Mouse (Mus musculus) retina, embryonic 14.5 days (tissue): ENCODE measurements around the gene Fkbp15.

Source experiments
- DNase-seq: peaks from one replicate; pipeline ENCODE4 v3.0.0-alpha.2; 2015; ENCODE audit warnings: low spot score

Fkbp15 gene

DNA sequence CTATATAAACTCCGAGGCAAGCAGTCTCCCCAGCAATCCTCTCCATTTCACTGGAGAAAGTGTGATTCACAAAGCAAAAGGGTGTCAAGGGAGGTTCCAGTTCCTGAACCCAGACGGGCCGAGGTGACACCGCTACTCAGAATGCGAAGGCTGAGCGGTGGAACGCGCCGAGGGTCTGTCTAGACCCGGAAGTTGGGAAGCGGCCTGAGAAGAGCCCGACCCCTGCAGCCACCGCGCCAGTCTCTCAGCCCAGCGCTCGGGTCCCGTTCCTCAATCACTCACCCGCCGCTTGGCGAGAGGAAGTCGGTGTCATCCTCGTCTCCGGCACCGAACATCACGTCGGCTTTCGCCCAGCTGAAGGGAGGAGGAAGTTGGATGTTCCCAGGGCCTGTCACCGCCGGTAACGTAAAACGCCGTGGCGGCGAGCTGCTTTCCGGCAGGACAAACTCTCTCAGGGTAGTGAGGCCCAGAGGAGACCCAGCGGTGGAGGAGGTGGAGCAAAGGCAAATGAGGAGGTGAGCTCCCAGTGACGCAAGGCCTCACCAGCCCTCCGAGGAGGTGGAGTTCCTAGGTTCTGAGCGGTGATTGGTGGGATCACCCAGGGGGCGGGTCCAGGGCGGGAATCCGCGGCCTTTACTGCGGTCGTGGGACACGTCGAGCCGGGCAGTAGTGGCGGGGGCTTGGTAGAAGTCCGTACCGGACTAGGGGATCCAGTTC is at the start of gene Fkbp15, which contains the start of gene Slc31a1:
Gene Fkbp15, minus strand, starts transcription at position 461 of the 717 bp plus-strand sequence.
Gene Slc31a1, plus strand, starts transcription at position 640 of the 717 bp plus-strand sequence.
- peak; percentile 97 for DNase-seq

DNA sequence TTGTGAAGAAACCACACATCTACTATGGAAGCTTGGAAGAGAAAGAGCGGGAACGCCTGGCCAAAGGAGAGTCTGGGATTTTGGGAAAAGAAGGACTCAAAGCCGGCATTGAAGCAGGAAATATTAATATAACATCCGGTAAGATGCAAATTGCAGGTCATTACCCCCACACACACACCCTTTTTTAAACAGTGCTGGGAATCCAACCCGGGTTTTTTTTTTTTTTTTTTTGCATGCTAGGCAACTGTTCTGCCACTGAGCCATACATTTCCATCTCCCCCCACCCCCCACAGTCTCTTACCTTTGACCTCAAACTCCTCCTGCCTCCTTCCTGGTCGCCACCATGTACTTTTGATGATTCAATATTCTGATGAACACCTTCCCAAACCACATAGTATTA is 49.3 kb upstream of the Fkbp15 start:
- no peak for DNase-seq

DNA sequence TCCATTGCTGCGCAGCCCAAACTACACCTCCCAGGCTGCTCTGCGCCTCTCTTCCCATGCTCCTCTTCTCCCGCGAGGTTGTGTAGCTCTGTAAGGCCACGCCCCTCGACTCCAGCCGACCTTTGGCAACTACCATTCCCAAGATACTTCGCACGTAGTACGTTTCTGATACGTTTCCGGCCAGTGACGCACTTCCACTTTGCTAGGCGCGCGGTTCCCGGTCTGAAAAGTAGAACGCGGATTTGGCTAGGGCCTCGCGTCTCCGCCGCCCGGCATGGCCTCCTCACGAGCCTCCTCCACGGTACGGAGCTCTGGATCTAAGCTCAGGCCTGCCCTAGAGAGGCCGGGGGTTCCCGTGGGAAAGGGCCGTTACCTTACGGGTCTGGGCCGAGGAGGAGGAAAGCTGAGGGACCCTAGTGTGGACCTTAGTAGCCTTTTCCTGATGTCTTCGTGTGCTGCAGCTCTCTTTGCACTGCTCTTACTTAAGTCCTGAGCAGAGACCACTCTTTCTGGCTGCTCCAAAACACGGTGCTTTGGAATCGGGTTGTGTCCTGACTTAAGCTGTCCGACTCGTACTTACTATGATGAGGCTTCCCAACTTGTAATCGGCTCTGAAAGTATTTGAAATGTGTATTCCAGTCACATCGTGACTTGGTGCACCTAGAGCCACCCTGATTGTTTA is 48.4 kb upstream of the Fkbp15 start, which contains the start of the genes Cdc26 and Prpf4:
Gene Cdc26, minus strand, starts transcription at position 42 of the 682 bp plus-strand sequence.
Gene Prpf4, plus strand, starts transcription at position 197 of the 682 bp plus-strand sequence.
- peak; percentile 100 for DNase-seq

DNA sequence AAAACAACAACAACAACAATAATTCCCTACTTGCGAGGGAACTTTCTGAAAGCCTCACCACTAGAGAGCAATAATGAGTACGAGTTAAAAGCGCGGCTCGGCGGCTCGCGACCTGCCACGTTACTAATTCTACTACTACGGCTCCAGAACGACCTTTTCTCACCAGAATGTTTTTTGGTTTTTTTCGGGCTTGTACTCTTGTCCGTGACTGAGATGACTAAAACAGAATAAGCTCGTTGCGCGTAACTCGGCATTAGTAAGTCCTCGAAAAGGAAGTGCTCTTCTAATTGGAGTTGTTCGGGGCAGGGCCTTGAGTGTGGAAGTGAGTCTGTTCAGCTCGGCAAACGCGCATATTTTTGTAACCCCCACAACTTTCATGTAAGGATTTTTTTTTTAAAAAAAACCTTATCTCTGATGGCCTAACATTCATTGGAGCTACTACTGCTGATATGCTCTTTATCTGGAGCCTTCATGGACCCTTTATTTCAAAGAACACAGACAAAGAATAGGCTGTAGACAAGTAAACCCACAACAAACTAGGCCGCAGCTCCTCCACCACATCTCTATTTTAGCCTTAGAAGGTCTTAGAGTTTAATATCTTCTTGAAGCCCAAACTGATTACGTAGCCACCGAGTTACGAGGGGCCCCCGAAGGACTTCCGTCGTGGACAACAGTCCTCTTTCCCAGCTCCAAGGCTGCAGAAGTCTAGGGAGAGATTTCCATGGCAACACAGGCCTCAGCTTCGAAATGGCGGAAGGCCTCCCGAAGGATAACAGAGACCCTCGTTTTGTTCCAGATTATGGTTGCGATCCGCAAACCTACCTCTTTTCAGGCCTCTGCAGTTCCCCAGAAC is 47.6 kb upstream of the Fkbp15 start:
- peak; percentile 70 for DNase-seq

DNA sequence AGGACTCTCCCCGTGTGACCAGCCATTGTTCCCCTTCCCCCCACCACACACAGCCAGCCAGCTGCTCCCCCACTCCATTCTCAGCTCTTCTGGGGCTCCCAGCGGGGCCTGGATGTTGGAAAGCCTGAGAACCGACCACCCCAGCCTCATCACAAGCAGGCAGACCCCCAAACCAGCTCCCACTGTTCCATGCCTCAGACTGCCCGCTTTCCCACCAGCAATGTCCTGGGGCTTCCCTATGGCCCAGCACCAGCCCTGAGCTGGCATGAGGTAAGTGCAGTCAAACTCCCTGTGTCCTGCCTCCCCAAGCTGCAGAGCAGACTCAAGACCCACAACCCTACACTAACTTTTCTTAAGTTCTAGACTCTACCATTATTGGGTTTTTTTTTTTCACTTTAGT is 45.8 kb upstream of the Fkbp15 start:
- no peak for DNase-seq

DNA sequence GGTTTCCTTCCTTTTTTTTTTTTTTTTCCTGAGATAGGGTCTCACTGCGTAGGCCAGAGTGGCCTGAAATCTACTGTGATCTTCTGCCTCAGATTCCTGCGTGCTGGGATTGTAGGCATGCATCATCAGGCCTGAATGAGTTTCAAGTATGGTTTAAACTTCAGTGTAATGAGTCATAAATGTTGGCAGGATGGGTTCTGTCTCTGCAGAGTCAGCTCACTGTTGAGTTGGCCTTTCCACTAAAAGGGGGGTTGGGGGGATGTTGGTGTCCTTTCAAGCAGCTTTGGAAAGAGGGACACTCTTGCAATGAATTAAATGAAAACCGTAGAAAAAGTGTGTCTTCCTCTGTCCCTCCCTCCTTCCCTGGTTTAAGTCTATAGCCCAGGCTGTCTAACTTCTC is 38.6 kb upstream of the Fkbp15 start:
- DNase-seq = no peak

DNA sequence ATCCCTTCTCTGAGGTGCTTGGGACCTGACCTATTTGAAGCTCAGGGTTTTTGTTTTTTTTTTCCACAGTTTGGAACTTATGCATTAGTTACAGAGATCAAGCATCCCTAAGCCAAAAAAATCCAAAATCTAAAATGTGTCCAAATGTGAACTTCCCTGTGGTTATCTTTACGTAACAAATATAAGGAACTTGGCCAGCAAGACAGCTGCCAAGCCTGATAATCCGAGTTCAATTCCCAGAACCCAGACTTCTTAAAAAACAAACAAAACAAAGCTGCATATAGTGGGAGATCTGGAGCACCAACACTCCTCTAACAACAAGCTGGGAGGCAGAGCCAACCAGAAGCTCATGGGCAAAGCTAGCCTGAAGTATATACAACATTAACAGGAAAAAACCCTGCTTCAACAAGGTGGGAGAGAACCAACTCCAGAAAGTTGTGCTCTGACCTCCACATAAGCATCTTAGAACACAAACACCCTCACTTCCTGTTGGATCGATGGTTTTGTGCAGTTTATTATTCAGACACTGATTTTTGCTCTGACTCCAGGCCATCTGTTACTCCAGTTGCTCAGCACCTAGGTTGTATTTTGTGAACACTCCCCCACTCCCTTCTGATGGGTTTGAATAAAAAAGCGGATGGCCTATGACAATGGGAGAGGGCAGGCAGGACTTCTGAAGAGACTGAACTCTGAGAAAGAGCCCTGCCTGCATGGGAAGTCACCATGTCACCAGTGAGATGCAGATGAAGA is 37.4 kb upstream of the Fkbp15 start:
- DNase-seq = no peak

DNA sequence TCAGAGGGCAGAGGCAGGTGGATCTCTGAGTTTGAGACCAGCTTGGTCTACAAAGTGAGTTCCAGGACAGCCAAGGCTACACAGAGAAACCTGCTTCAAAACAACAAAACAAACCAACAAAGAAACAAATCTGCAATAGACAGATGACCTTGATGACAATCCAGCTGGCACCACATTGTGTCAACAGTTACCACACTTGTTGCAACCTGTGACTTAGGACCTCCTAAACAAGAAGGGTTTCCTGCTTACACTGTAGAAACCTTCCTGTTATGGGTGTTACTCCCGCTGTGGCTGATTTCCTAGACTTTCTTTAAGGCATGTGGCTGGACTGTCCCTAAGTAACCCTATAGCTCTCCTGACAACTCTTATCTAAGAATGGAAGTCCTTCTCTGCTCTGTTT is 35.5 kb upstream of the Fkbp15 start:
- DNase-seq = no peak

DNA sequence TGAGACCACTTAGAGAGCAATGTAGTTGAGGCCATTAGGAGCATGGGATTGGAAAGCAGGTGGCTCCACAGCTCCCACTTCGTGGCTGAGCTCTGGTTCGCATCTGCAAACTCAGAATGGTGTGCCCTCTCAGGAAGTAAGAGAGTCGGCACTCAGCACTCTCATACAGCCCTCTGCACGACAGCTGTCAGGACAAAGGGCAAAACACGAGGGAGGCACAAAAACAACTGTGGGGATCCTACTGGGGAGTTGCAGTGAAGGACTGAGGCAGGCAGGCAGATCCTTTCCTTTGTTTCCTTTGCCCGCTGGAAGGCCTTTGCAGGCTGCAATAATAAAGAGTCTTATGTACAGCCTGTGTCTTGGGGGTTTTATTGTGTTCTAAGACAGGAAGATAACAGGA is 33.1 kb upstream of the Fkbp15 start:
- no peak for DNase-seq

DNA sequence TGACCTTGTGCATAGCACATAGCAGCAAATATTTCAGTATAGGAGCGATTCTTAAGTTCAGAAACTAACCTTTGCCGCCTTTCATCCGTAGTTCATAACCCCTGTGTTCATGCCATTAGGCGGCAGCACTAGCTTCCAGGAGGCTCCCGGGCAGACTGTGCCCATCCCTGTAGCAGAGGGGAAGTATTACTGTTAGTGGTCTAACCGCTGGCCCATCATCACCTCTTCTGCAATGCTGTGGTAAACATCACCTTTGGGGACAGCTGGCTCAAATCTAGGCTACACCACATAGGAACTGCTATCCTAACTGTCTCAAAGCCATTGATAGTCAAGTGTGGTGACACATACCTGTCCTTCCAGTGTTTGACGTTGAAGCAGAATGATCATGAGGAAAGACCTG is 31.5 kb upstream of the Fkbp15 start:
- DNase-seq = no peak

DNA sequence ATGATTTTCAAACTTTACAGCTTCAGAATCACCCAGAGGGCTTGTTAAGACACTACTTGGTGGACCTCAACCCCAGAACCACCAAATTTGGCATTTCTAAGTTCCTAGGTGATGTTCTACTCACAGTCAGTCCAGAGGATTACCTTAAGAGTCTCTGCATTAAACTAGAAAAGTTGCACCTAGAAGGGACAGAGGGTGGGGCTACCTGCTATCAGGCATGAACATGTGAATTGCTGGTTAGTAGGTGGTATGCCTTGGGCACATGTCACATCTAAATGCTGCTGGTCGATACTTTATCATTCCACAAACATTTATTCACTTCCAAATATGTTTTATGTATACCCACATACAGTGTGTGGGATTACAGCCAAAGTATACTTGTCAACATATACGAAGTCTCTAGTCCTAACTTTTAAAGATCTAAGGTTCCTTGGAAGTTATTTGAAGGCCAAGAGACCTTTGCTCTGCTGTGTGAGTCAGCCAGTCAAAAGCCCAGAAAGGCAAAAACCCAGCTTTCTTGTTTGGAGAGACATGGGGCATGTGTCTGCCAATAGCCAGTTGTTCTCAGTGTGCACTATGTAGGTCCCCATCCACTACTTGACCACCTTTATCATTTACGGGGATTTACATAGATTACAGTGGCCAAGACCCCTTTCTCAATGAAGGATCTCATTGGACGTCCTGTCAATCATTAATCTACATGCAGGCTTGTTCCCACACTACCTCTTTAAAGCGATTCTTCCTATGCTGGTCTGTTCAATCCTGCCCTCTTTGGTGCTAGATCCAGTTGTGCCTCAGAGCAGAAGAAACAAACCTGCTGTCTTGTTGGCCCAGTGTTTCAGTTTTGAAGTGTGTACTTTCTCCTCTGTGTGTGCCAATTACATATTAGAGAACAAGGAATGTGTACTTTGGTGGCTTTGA is 29.5 kb upstream of the Fkbp15 start:
- DNase-seq = no peak

DNA sequence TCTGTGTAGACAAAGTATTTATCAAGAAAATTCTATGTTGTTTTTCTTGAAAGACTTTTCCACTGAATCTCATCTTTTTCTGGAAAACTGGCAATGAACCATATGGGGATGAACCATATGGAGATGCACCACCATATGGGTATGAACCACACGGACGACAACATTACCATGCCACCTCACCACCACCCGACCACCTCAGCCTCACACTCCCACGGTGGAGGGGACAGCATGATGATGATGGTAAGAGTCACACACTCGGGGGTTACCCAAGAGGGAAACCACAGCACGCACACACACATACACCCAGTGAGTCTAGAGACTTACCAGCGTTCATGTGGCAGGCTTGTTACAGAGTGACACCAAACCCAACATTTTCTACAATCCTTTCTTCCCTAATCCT is 25.1 kb upstream of the Fkbp15 start:
- no peak for DNase-seq

DNA sequence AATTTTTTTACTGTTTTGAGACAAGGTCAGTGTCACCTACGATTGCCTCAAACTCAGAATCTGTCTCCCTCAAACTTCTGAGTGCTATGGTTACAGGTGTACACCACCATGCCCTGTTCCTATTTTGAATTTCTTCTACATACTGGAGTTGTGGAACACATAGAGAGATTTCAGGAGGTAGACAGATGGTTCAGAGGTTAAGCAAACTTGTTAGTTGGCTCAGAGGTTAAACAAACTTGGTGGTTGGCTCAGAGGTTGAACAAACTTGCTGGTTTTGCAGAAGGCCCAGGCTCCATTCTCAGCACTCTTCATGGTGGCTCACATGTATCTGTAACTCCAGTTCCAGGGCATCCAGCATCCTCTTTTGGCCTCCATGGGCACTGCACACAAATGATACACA is 23.8 kb upstream of the Fkbp15 start:
- DNase-seq = no peak

DNA sequence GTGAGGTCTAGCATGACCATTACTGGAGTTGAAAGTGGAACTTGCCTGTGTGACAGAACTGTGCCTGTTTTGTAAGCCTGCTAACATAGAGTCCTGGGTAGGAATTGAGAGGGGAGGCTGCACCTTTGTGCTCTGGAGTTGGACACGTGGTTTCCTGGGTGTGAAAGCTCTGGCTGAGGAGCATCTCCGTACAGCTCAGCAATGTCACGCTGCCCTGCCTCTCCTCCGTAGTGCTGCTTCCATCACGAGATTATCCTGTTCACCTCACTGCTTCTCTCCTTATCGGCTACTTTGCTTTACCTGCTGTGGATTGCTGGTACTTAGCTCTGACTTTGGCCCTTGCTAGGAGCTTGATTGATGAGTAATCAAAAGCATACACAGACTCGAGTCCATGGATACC is 23.4 kb upstream of the Fkbp15 start:
- DNase-seq = no peak

DNA sequence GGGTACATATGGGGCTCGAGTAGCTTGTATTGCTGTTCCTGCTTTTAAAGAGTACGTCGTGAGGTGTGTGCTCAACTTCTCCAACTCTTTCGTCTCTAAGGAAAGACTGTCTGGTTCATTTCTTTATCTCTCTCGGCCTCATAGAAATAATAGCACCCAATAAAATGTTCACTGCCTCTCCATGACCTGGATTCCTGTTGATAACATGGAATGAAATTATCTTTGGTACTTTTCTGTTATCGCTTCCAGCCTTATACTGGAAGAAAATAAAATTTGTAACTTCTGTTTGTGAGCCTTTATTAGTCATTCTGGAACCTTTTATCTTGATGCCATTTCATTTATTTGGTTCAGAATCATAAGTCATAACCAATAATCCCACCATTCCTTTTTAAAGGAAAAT is 22.9 kb upstream of the Fkbp15 start:
- no peak for DNase-seq

DNA sequence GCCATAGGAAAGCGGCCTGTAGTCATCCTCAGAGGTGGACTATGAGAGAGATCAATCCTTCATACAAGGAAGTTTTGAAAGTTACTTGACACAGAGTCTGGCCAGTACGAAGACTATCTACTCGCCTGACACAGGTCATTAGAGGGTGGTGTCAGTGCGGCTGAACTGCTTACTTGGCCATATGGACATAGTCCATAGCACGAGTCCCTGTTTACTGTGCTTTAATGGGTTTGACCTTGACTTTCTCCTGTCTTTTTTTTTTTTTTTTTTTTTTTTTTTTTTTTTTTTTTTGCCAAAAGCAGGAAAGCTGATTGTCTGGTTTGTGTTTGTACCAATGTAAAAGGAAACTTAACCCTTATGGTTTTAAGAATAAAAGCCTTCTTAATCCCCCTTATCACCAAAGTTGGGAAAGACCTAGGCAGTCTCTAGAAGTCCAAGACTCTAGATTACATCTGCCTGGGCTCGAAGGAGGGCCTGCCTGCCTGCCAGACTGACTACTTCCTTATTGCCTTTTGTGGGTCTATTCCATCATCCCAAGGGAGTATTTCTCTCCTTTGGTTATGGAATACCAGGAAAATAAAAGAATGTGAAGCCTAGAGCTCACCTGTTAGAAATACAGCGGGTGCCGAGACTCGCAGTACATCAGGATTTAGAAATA is 19.5 kb upstream of the Fkbp15 start:
- DNase-seq = no peak

DNA sequence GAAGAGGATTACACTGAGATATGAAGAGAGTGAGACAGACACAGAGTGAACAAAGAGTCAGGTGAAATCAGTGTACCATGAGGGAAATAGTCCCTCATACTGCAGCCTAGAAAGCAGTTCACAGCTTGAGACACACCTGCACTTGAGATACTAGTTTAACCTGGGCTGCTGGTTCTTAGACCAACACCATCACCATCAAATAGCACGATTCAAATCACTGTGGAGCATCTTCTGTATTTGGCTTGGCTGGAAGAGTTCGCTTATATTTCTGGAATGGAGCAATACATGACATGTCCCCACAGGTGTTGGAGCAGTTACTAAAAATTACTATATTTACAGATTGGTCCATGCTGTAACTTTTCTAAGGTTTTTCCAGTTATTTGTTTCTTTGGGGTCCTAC is 15.8 kb upstream of the Fkbp15 start:
- DNase-seq = no peak

DNA sequence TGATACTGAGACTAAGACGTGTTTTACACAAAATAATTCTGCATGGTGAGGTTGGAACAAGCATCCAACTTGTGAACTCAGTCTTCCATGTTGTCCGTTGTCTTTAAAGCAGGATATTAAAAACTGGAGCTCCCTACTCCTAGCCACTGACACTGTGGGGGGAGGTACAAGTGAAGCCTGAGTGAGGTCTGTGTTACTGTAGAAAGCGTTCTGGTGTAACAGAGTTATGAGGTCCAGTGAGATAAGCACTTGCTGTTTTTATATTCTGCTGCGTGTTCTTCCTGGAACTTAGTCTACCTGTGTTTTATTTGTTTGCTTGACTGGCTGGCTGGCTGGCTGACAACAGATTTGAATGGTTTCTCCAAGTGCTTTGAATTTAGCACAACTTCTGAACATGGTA is 14.0 kb upstream of the Fkbp15 start:
- DNase-seq = no peak

DNA sequence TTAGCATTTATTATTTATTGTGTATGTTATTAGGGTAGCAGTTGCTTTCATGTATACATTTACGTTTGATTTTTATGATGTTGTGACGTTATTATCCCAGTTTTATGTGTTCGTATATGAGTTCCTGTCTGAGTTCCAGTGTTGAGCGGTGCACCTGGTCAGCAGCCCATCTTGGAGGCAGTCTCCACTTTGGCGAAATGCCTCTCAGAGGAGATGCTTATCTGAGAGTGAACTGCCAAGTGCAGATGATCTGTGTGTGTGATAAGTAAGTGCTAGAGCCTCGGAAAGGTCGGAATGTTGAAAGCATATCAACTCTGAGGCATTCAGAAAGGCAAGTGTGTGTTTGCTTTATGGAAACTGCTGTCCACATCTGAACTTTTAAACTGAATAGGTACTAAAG is 13.3 kb upstream of the Fkbp15 start:
- DNase-seq = no peak

DNA sequence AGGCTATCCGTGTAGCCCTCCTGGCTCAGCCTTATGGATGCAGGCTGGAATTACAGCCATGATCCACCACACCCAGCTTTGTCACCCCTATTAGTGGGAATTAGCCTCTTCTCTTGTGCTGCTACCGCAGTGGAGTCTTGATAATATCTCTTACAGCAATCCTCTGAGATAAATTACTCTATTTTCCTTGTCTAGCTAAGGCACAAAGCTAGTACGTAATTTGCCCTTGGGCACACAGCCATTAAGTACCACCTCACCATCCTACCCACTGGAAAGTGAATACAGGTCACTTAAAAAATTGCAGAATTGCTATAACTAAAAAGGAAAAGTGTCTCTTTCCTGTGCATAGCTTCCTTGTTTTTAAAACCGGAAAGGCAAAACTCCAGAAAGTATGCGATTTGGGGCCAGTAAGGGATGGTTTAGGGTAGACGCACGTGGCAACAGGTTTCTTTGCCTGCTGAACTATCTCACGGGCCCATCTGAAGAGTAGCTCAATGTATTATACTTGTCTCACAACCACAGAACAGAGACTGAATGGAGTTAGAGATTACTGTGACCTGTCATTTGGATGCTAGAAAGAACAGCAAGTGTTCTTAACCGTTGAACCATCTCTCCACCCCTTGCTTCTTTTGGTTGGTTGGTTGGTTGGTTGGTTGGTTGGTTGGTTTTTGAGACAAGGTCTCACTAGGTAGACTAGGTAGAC is 12.6 kb upstream of the Fkbp15 start:
- no peak for DNase-seq
